In the genomic region with DNA sequence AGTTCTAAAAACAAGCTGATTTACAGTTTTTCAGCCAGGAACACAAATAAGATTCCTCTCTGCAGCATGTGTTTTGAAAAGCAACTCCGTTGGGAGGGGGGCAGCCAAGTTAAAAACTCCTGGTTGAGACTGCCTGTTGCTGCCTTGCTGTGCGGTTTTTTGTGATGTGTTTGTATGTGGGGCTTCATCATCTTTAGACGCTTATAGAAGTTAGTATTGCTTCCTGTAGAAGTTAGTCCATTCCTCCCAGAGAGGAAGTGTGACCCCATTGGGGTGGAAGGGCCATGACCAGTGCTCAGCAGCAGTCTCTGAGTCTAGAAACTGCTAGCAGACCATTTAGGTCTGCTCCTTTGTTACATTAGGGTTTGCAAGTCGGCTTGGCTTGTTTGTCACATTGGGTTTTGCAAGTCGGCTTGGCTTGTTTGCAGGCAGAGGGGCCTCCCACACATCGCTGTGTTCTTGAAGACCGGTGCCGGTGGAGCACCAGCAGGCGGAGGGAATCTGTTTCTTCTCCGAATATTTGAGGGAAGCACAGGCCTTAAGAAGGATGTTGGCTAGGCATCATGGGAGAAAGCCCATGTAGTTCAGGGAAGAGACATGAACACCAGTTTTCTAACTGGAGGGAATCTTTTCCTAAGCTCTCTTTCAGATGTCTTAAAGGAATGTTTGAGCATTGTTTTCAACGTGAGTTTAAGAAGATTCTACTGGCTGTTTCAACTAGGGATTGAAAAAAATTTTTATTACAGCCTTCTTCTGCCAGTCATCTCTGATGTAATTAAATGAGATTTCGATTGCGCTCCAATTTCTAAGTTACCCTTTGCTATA, we compare ENCODE assay signal across 21 mouse cellular contexts. TPM values are rescaled to one million over a fixed set of nuclear protein-coding genes. Genes with fewer than 3 reads are reported as not detected.
DNase-seq lines count a peak whose midpoint lies in the region; ATAC-seq and TF ChIP-seq lines count a peak whose summit lies in the region.
"Had no signal": no experiment of that assay in that cellular context is flagged by ENCODE, and none has a peak within 500 bp of the region (broad histone marks: within the 10 kb centered on the region; RNA-seq: fewer than 3 reads in every experiment).

No protein-coding gene starts in this region.

- H3K4me3 ChIP-seq in liver, embryonic 11.5 days (ENCODE audit: low read depth, low read length): no peak overlapping the region
- no peak overlapping the region for H3K4me3 ChIP-seq in liver, embryonic 12.5 days
- 0 out of 2 replicates have a peak overlapping the region, but pooled peaks have one; percentile 5 for H3K4me3 ChIP-seq in forebrain, embryonic 15.5 days
- no peak overlapping the region for H3K4me3 ChIP-seq in left cerebral cortex, adult 2 months
- H3K4me3 ChIP-seq: myocyte had no signal

- peak; percentile 33 for DNase-seq in liver, embryonic 11.5 days (ENCODE audit: low spot score)
- peak; percentile 18 for DNase-seq in brain, adult 2 months (ENCODE audit: low read depth, low spot score)
- peak; percentile 56 for DNase-seq in embryo, embryonic 9.5 days (ENCODE audit: extremely low spot score)
- no peak for DNase-seq in lung, postnatal 4 days
- DNase-seq in left cerebral cortex, adult 2 months (ENCODE audit: extremely low spot score in 1 of 2, low spot score in 2 of 2): no peak
- DNase-seq in frontal cortex, postnatal 25 days (ENCODE audit: low spot score in 2 of 2): no peak
- DNase-seq: adrenal gland, adult 8-10 months; cerebellum, adult 11-12 months; cerebellum, postnatal 36 days; gastrocnemius, postnatal 14 days; kidney, adult 8-10 months; left cerebral cortex, postnatal 4 days; spleen, adult 18-20 months had no signal

- H3K4me2 ChIP-seq in liver, embryonic 11.5 days: no peak overlapping the region
- no peak overlapping the region for H3K4me2 ChIP-seq in liver, embryonic 12.5 days
- H3K4me2 ChIP-seq in forebrain, embryonic 15.5 days (replicated peaks): peak overlapping the region; percentile 7
- H3K4me2 ChIP-seq: heart, embryonic 11.5 days had no signal

- peaks cover 94% of the 10 kb centered on the region for H3K27me3 ChIP-seq in liver, embryonic 11.5 days (replicated peaks; ENCODE audit: control insufficient read depth, insufficient read depth, low read length)
- H3K27me3 ChIP-seq in liver, embryonic 12.5 days (replicated peaks): peaks cover 100% of the 10 kb centered on the region
- peaks cover 49% of the 10 kb centered on the region for H3K27me3 ChIP-seq in forebrain, embryonic 15.5 days

- TF ChIP-seq CTCF in left cerebral cortex, adult 2 months (IDR thresholded peaks at IDR 0.05): no peak

- H3K36me3 ChIP-seq in liver, embryonic 11.5 days (ENCODE audit: control insufficient read depth, insufficient read depth, low read length): no peaks in the 10 kb centered on the region
- H3K36me3 ChIP-seq in liver, embryonic 12.5 days: no peaks in the 10 kb centered on the region
- no peaks in the 10 kb centered on the region for H3K36me3 ChIP-seq in forebrain, embryonic 15.5 days

- no peak overlapping the region for H3K27ac ChIP-seq in liver, embryonic 11.5 days (ENCODE audit: low read depth, low read length)
- H3K27ac ChIP-seq in liver, embryonic 12.5 days: no peak overlapping the region
- H3K27ac ChIP-seq in forebrain, embryonic 15.5 days (replicated peaks): no peak overlapping the region
- no peak overlapping the region for H3K27ac ChIP-seq in left cerebral cortex, adult 2 months
- H3K27ac ChIP-seq: liver, embryonic 14.5 days had no signal

- peaks cover 6% of the 10 kb centered on the region; the same call in 1 of the 2 replicates for H3K4me1 ChIP-seq in liver, embryonic 11.5 days (replicated peaks; ENCODE audit: control insufficient read depth, insufficient read depth, low read length)
- H3K4me1 ChIP-seq in liver, embryonic 12.5 days: peaks cover 13% of the 10 kb centered on the region; the same call in 1 of the 2 replicates
- H3K4me1 ChIP-seq in forebrain, embryonic 15.5 days: peaks cover 24% of the 10 kb centered on the region

- no peak overlapping the region for H3K9ac ChIP-seq in liver, embryonic 11.5 days (ENCODE audit: low read depth, low read length)
- no peak overlapping the region for H3K9ac ChIP-seq in liver, embryonic 12.5 days
- H3K9ac ChIP-seq in forebrain, embryonic 15.5 days (replicated peaks): no peak overlapping the region
- H3K9ac ChIP-seq: liver, embryonic 14.5 days had no signal

- intact Hi-C loops in left cerebral cortex, adult 2 months (cut with DNase I): no loop called here

- 16% methylated on average over 13 of the region's 13 CpGs for WGBS in liver, embryonic 11.5 days
- WGBS in liver, embryonic 12.5 days (ENCODE audit: insufficient replicate concordance): 11% methylated on average over 13 of the region's 13 CpGs
- 7% methylated on average over 13 of the region's 13 CpGs for WGBS in forebrain, embryonic 15.5 days

- no peaks in the 10 kb centered on the region for H3K9me3 ChIP-seq in liver, embryonic 11.5 days (ENCODE audit: control insufficient read depth, low read length)
- H3K9me3 ChIP-seq in liver, embryonic 12.5 days (replicated peaks): no peaks in the 10 kb centered on the region
- no peaks in the 10 kb centered on the region for H3K9me3 ChIP-seq in forebrain, embryonic 15.5 days

- no peak for ATAC-seq in liver, embryonic 11.5 days (replicated peaks; ENCODE audit: low FRiP score)
- no peak for ATAC-seq in liver, embryonic 12.5 days
- ATAC-seq in forebrain, embryonic 15.5 days (replicated peaks): no peak

RNA-seq across cellular contexts. Expression of gene Dmrt3, which starts 3.6 kb away (rescaled TPM):
- 0.08 TPM in 1 of 2 replicates, not detected in the other for polyA plus RNA-seq in liver, embryonic 11.5 days (2014; fragmentation: Nextera tagmentation; extraction: Ambion mirVana)
- not detected in 2 replicates for polyA plus RNA-seq in liver, embryonic 12.5 days (2016; fragmentation: Nextera tagmentation; extraction: Ambion mirVana)
- 3.1 and 5.5 TPM in 2 replicates for polyA plus RNA-seq in forebrain, embryonic 15.5 days (2015; fragmentation: Nextera tagmentation; extraction: Ambion mirVana)
- total RNA-seq in left cerebral cortex, adult 2 months (2021): under 1 TPM in 1 of 2 experiments, not detected in 1; 0.14 TPM
- total RNA-seq: adrenal gland, adult 8-10 months; gastrocnemius, postnatal 14 days; heart, postnatal 25 days; megakaryocyte, adult 5-6 weeks had no signal
- polyA plus RNA-seq: frontal cortex, adult 2 months; liver, embryonic 14.5 days had no signal

RNA-seq across cellular contexts. Expression of gene Dmrt2, which starts 58.5 kb away (rescaled TPM):
- polyA plus RNA-seq in liver, embryonic 11.5 days (2014; fragmentation: Nextera tagmentation; extraction: Ambion mirVana): 0.73 and 1.2 TPM in 2 replicates
- 0.69 and 0.74 TPM in 2 replicates for polyA plus RNA-seq in liver, embryonic 12.5 days (2016; fragmentation: Nextera tagmentation; extraction: Ambion mirVana)
- 1.1 and 1.5 TPM in 2 replicates for polyA plus RNA-seq in forebrain, embryonic 15.5 days (2015; fragmentation: Nextera tagmentation; extraction: Ambion mirVana)
- total RNA-seq in left cerebral cortex, adult 2 months (2021): 1 to 10 TPM; 1.5 to 2.0 TPM
- total RNA-seq: megakaryocyte, adult 5-6 weeks had no signal

Comparison
In these comparisons a context has a peak if more than half of its experiments do, and no peak if none do; other contexts are left out.
1. DNase-seq: peak in liver, embryonic 11.5 days (single experiment), brain, adult 2 months (single experiment) and embryo, embryonic 9.5 days (single experiment); none in lung, postnatal 4 days (0 of 2), left cerebral cortex, adult 2 months (0 of 2) and frontal cortex, postnatal 25 days (0 of 2).